Mouse (Mus musculus): ENCODE measurements around the gene Cd300a.

Gene Cd300a

DNA sequence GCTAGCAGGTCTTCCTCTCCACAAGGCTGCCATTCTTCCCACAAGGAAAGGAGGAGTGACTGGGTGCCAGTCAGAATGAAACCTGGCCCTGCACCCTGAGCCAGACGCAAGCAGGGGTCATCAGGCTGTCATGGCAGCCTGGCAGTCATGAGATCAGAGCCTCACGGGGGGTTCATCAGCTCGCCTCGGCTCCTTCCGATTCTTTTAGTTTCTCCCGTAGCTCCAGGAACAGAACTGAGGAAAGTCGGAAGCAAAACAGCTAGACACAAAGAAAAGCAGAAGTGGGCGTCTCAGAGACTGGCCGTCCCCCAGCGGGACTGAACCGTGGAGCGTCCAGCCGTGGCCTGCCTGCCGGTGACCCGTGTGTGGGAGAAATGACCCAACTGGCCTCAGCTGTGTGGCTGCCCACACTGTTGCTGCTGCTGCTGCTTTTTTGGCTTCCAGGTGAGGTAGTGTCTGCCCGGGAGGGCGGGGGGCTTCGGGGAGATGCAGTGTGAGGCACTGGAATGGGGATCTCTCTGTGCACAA, at the start of gene Cd300a:
Gene Cd300a (plus strand): TSS at position 51 of the 528 bp plus-strand sequence.
- in situ Hi-C loops (cut with MboI, MseI), result no loop called here

GRCm38 (mm10) chr11:114843818-114844463, 45.9 kb upstream of the Cd300a start:
- in situ Hi-C loops (cut with MboI, MseI), result no loop called here

- in situ Hi-C loops (cut with MboI, MseI), result no loop called here
Measured at GRCm38 (mm10) chr11:114844464-114845220, 45.2 kb upstream of the Cd300a start.

DNA sequence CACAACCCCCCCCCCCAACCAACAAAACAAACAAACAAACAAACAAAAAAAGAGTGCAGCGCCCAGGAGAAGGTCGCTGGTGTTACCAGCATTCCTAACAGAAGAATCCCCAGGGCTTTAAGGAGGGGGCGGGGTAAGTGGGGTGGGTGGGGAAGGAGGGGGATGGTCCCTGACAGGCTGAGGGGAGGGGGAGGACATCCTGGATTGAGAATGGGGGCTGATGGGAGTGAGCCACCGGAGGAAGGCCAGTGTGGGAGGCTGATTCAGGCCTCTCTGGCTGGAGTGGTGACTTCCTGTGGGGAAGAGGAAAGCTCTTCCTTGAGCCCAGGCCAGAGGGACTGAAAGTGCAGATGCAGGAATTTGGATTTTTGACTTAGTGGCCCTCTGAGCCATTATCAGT, 43.5 kb upstream of the Cd300a start:
- in situ Hi-C loops (cut with MboI, MseI), result no loop called here

DNA sequence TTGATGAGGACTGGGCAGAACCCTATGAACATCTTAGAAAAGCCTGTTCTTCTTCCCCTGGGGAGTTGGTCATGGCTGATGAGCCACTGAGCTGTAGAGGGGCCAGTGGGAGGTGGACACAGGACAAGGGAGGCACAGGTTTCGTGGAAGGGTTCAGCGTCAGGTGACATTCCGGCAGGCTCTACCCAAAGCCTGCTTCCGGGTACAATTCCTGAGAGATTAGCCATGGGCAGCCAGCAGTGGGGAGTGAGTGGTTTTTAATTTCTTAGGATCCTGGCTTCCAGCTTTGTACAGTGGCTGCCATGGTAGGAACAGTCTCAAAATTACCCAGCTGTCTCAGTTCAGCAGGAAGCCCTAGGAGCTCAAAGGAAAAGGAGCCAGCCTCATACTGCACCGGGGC, 42.8 kb upstream of the Cd300a start:
- in situ Hi-C loops (cut with MboI, MseI), result no loop called here

DNA sequence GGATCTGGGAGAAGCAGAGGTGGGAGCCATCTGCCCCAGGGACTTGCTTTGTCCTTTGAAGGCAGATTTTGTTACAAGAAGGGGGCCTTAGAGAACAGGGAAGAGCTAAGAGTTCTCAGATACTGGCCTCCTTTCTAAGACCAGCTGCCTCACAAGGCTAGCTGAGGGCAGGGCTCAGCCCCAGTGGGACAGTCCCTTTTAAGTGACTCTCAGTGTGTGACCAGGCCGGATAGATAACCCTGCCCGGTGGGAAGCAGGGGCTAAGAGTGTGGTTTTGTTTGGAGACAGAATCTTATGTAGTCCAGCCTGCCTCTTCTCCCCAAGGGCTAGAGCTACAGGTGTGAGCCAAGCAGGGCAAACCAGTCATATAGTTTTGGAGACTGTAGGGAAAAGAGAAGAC, 40.3 kb upstream of the Cd300a start:
- in situ Hi-C loops (cut with MboI, MseI), result no loop called here

DNA sequence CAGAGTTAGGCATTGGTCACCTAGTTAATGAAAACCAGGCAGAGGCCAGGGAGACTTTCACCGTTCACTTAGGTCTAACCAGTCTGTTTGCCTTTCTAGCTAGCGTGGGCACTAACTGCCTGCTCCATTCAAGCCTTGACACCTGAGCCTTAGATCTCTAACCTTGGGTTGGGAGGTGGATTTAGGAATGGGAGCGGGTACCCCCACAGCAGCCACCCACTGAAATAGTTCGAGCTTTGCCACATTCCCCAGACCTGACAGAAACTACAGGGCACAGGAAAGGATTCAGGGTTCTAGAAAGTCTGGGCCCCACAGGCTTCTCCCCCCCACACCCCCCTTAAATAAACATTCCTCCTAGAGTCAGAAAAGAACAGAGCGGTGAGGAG, 39.8 kb upstream of the Cd300a start:
- in situ Hi-C loops (cut with MboI, MseI), result no loop called here

- in situ Hi-C loops (cut with MboI, MseI), result no loop called here
Measured at GRCm38 (mm10) chr11:114850452-114851268, 39.2 kb upstream of the Cd300a start, which contains the start of gene Gprc5c. Gene Gprc5c (plus strand): TSS chr11:114851152.

GRCm38 (mm10) chr11:114851269-114851607, 38.6 kb upstream of the Cd300a start:
- in situ Hi-C loops (cut with MboI, MseI), result no loop called here

DNA sequence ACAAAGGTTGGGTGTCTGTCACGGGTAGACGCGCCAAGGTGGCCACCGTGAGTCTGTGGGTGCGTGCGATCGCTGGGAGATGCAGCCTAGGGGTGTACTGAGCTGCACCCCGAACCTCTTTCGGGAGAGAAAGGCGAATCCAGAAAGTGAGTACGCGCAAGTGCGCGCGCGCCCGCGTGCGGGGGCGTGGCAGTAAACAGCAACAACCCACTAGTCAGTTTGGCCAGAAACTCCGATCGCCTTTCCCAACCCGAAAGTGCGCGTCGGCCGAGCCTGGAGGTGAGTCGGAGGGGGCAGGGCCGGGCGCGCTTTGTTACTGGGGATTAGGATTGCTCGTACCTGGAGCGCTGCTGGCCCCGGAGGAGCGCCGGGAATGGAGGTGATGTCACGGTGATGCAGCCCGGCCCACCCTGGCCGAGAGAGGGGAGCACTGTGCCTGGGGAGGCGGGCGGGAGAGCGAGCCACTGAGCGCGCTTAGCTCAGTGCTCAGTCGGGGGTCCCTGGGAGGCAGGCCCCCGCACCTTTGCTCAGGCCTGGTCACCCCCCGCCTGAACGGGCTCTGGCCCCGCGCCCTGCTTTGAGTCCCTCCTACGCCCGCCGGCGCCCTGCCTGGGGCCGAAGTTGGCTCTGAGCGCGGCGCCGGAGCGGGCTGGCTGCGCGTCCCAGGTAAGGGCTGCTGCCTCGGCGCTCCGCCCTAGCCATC, 38.1 kb upstream of the Cd300a start:
- in situ Hi-C loops (cut with MboI, MseI), result no loop called here

GRCm38 (mm10) chr11:114852311-114853173, 37.3 kb upstream of the Cd300a start:
- in situ Hi-C loops (cut with MboI, MseI), result no loop called here

GRCm38 (mm10) chr11:114853174-114853838, 36.5 kb upstream of the Cd300a start:
- in situ Hi-C loops (cut with MboI, MseI), result no loop called here

DNA sequence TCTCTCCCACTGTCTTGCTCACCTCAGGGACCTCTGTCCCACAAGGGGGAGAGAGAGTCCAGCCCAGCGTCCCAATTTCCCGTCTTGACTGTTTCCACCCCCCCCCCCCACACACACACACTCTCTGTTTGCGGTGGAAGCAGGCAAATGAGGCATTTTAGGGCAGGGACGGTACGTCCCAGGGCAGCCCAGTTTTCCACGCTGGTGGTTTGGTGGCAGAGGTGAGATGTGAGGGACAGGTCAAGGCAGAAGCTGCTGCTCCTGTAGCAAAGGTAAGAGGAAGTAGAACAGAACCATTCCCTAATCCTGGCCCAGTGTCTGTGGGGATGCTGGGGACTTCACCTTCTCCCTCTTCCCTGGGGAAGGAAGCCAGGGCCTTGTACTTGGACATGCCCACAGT, 35.3 kb upstream of the Cd300a start:
- in situ Hi-C loops (cut with MboI, MseI), result no loop called here

DNA sequence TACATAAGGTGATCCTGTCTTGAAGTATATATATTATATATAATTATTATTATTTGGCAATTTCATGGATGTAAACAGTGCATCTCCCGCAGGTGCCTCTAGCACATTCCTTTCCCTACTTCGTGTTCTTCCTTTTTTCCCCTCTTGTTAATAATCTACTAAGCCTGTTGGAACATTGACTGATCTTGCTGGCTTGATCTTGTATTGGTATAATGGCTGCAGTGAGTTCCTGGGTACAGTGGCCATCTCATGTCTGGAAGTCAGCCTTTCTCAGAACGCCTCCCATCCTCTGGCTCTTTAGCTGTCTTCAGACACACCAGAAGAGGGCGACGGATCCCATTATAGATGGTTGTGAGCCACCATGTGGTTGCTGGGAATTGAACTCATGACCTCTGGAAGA, 33.7 kb upstream of the Cd300a start:
- in situ Hi-C loops (cut with MboI, MseI), result no loop called here

DNA sequence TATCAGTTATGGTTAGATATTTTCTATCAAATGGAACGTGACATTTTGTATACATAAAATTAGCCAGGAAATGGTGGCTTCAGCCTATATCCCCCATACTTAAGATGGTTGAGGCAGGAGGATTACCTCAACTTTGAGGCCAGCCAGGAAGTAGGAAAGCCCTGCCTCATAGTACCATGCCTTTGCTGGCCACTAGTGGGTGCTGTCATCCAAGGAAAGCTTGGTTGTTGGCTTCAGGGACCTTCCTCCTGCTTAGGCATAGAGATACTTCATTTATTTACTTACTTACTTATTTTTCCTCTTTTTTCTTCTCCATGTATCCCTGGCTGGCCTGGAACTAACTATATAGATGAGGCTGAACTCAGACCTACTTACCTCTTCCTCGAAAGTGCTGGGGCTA, 31.2 kb upstream of the Cd300a start:
- in situ Hi-C loops (cut with MboI, MseI), result no loop called here

DNA sequence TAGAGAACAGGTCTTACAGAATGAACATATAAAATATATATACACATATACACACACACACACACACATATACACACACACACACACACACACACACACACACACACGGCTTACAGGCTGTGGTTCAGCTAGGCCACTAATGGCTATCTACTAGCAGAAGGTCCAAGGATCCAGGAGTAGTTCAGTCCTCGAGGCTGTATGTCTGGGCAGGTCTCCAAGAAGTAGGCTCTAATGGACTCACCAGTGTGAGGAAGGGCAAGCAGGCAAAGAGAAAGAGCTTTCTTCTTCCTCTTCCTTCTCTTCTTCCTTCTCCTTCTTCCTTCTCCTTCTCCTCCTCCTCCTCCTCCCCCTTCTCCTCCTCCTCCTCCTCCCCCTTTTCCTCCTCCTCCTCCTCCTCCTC, 28.8 kb upstream of the Cd300a start:
- in situ Hi-C loops (cut with MboI, MseI), result loop anchor here in 1 of 2 experiments (10.0 kb wide), 1 partner anchor 826 kb away; no protein-coding TSS in a partner anchor

DNA sequence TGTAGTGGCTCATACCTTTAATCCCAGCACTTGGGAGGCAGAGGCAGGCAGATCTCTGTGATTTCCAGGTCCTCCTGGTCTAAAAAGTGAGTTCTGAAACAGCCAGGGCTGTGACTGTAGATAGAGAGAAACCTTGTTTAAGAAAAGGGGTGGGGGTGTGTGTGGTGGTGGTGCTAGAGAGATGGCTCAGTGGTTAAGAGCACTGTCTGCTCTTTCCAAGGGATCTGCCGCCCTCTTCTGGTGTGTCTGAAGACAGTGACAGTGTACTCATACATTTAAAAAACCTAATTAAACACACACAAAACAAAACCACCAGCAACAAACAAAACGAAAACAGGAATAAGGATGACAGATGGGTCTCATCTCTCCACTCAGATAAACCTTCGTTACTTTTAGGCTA, 27.2 kb upstream of the Cd300a start:
- in situ Hi-C loops (cut with MboI, MseI), result loop anchor here in 1 of 2 experiments (10.0 kb wide), 1 partner anchor 828 kb away; no protein-coding TSS in a partner anchor

- in situ Hi-C loops (cut with MboI, MseI), result loop anchor here in 1 of 2 experiments (10.0 kb wide), 1 partner anchor 829 kb away; no protein-coding TSS in a partner anchor
Measured at GRCm38 (mm10) chr11:114863918-114864420, 25.9 kb upstream of the Cd300a start.

DNA sequence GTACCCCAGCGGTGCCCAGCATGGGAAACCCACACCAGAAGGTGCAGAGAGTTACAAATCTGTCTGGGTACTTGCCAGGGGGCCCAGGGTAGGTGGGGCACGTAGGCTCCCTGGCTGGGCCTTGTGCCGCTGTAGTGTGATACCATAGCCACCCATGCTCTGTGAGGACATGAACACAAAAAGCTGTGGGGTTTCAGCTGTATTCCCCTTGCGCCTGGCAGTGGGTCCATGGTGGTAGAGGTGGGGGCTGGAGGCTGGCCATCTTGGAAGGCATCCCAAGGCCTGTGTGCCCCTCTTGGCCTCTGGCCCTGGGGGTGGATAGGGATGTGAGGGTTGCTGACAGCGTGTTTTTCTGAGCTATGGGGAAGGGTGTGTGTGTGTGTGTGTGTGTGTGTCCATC, 23.8 kb upstream of the Cd300a start:
- in situ Hi-C loops (cut with MboI, MseI), result loop anchor here in 1 of 2 experiments (10.0 kb wide), 1 partner anchor 831 kb away; no protein-coding TSS in a partner anchor
